Mouse (Mus musculus) cerebellum, adult 11 months (tissue): ENCODE measurements around the gene Lrrc8c.

Source experiments
- DNase-seq: peaks from one replicate; pipeline ENCODE4 v3.0.0; 2022

The Lrrc8c gene

GRCm38 (mm10) chr5:105643276-105643675 is 124.1 kb downstream of the Lrrc8c start:
- DNase-seq: no peak

DNA sequence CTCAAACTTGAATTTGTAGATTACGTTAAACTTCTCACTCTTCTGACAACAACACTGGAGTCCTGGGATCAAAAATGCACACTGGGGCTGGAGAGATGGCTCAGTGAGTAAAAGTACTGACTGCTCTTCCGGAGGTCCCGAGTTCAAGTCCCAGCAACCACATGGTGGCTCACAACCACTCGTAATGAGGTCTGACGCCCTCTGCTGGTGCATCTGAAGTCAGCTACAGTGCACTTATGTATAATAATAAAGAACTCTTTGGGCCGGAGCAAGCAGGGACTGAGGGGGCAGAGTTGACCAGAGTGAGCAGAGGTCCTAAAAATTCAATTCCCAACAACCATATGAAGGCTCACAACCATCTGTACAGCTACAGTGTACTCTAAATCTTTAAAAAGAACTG is 125.0 kb downstream of the Lrrc8c start:
- DNase-seq: no peak

DNA sequence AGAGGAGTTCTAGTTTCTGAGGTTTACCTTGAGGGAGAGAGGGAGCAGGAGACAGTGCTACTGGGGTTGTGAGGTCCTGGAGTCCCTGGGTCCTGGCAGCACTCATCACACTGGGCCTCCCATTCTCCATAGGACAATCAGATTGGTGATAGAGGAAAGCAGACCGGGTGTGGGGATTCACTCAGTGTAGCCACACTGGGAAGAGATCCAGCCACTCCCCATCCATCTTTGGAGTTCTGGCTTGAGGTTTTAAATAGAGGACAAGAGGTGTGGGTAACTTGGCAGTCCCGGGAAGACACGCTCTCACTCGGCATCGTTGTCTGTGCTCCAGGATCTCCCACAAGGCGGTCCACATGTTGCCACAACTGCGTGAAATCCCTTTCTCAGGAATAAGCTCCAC is 127.9 kb downstream of the Lrrc8c start:
- no peak for DNase-seq

GRCm38 (mm10) chr5:105648648-105649287 is 129.6 kb downstream of the Lrrc8c start:
- DNase-seq: no peak

GRCm38 (mm10) chr5:105649514-105650001 is 130.4 kb downstream of the Lrrc8c start:
- DNase-seq: no peak

GRCm38 (mm10) chr5:105650728-105651479 is 131.7 kb downstream of the Lrrc8c start:
- DNase-seq: no peak

GRCm38 (mm10) chr5:105651561-105651991 is 132.4 kb downstream of the Lrrc8c start:
- no peak for DNase-seq

GRCm38 (mm10) chr5:105654237-105655063 is 135.3 kb downstream of the Lrrc8c start:
- DNase-seq: peak; percentile 64

DNA sequence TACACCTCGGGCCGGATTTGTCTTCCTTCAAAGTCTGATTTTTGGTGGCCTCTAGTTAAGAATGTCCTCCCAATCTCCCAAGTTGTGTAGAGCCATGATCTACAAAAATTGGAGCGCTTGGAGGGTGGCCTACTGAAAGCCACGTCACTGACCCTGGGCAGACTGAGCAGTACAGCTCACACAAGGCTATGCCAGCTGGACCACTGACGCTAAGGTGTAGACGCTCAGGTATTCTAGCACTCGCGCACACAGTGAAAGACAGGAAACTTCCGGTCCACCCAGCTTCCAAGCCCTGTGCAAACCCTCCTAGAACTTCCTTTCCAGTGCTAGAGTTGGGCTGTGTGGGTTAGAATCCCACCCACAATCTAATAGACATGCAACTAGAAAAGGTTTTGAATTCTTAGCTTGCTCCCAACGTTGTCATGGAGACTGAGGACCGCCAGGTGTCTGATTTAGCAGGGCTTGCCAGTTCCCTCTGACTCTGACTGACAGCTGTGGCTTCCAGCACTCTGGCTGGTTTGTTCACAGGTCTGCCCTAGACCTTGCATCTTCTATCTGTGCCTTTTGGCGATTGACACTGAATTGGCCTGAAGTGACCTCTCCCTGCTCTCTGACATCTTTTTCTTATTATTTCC is 136.0 kb downstream of the Lrrc8c start:
- DNase-seq: no peak

GRCm38 (mm10) chr5:105661894-105662293 is 142.7 kb downstream of the Lrrc8c start:
- DNase-seq: no peak
